Mouse (Mus musculus): ENCODE measurements at regions not wholly inside any gene's neighbourhood (a gene's known extent, or its start where the extent isn't known, plus 50 kb on each side); places are given as distances from the start of the nearest gene placed in this dataset.

- DNase-seq (ENCODE audit: low read depth, low spot score) = peak; percentile 37
Observed at GRCm38 (mm10) chr2:108904121-108904733, 376.3 kb upstream of the Kif18a start.

- no peak for DNase-seq (ENCODE audit: low read depth, low spot score)
Observed at GRCm38 (mm10) chr2:108913555-108913954, 367.0 kb upstream of the Kif18a start.

GRCm38 (mm10) chr2:108913967-108914366, 366.6 kb upstream of the Kif18a start:
- no peak for DNase-seq (ENCODE audit: low read depth, low spot score)

- no peak for DNase-seq (ENCODE audit: low read depth, low spot score)
Observed at GRCm38 (mm10) chr2:108919500-108920045, 361.0 kb upstream of the Kif18a start.

- peak; percentile 35 for DNase-seq (ENCODE audit: low read depth, low spot score)
Observed at GRCm38 (mm10) chr2:108920111-108920510, 360.4 kb upstream of the Kif18a start.

GRCm38 (mm10) chr2:108935981-108936762, 344.4 kb upstream of the Kif18a start:
- no peak for DNase-seq (ENCODE audit: low read depth, low spot score)

GRCm38 (mm10) chr2:108980921-108981320, 299.6 kb upstream of the Kif18a start:
- DNase-seq (ENCODE audit: low read depth, low spot score) = no peak

GRCm38 (mm10) chr2:109016223-109016622, 264.3 kb upstream of the Kif18a start:
- no peak for DNase-seq (ENCODE audit: low read depth, low spot score)

GRCm38 (mm10) chr2:109017018-109017707, 263.4 kb upstream of the Kif18a start:
- DNase-seq (ENCODE audit: low read depth, low spot score) = peak; percentile 18

GRCm38 (mm10) chr2:109038131-109038695, 242.3 kb upstream of the Kif18a start:
- DNase-seq (ENCODE audit: low read depth, low spot score) = no peak

All from mesoderm, embryonic 11.5 days (tissue).